Mouse (Mus musculus) left cerebral cortex, adult 11 months (tissue): ENCODE data around the gene Zdhhc18.
"Not testable (repeated sequence)": the region's sequence is repeated elsewhere in the genome, so short reads cannot be mapped to it uniquely, and the experiment has no call there.

Experiments
- DNase-seq: peaks from one replicate; pipeline ENCODE4 v3.0.0; 2022; ENCODE audit warnings: low spot score

The Zdhhc18 gene

GRCm38 (mm10) chr4:133662945-133663344, 13.0 kb upstream of the Zdhhc18 start:
- DNase-seq = no peak

- no peak for DNase-seq
These were observed 12.5 kb upstream of the Zdhhc18 start for GRCm38 (mm10) chr4:133662421-133662820.

- peak; percentile 68 for DNase-seq
These were observed 10.5 kb upstream of the Zdhhc18 start for GRCm38 (mm10) chr4:133660193-133661155.

GRCm38 (mm10) chr4:133659497-133660192, 9.7 kb upstream of the Zdhhc18 start:
- DNase-seq = no peak

- DNase-seq = no peak
These were observed 8.8 kb upstream of the Zdhhc18 start for GRCm38 (mm10) chr4:133658729-133659128.

GRCm38 (mm10) chr4:133657829-133658458, 8.0 kb upstream of the Zdhhc18 start:
- DNase-seq = no peak

GRCm38 (mm10) chr4:133656997-133657396, 7.0 kb upstream of the Zdhhc18 start:
- DNase-seq = no peak

- DNase-seq = no peak
These were observed 6.3 kb upstream of the Zdhhc18 start for GRCm38 (mm10) chr4:133656294-133656693.

GRCm38 (mm10) chr4:133654070-133654469, 4.1 kb upstream of the Zdhhc18 start:
- DNase-seq = not testable (repeated sequence)

GRCm38 (mm10) chr4:133652746-133653145, 2.8 kb upstream of the Zdhhc18 start:
- DNase-seq = no peak

GRCm38 (mm10) chr4:133651986-133652385, 2.0 kb upstream of the Zdhhc18 start:
- DNase-seq = no peak

GRCm38 (mm10) chr4:133651445-133651844, 1.5 kb upstream of the Zdhhc18 start:
- DNase-seq = no peak

GRCm38 (mm10) chr4:133649464-133649863, 490 bp downstream of the Zdhhc18 start:
- not testable (repeated sequence) for DNase-seq

GRCm38 (mm10) chr4:133645680-133646079, 4.3 kb downstream of the Zdhhc18 start:
- DNase-seq = no peak

- no peak for DNase-seq
These were observed 4.8 kb downstream of the Zdhhc18 start for GRCm38 (mm10) chr4:133645195-133645594.

- DNase-seq = no peak
These were observed 15.9 kb downstream of the Zdhhc18 start for GRCm38 (mm10) chr4:133634043-133634410.

GRCm38 (mm10) chr4:133633332-133634042, 16.5 kb downstream of the Zdhhc18 start:
- peak; percentile 74 for DNase-seq

- no peak for DNase-seq
These were observed 17.2 kb downstream of the Zdhhc18 start for GRCm38 (mm10) chr4:133632483-133633327.

- no peak for DNase-seq
These were observed 18.1 kb downstream of the Zdhhc18 start for GRCm38 (mm10) chr4:133631769-133632411.

- DNase-seq = no peak
These were observed 18.7 kb downstream of the Zdhhc18 start for GRCm38 (mm10) chr4:133631071-133631768.
